Mouse (Mus musculus) heart, embryonic 11.5 days (tissue): Measurements from ENCODE around the gene Aacs. TPM values are rescaled to one million over a fixed set of nuclear protein-coding genes. Genes with fewer than 3 reads are reported as not detected.
"Not testable (repeated sequence)": the region's sequence is repeated elsewhere in the genome, so short reads cannot be mapped to it uniquely, and the experiment has no call there.

Experiments
- ATAC-seq: fragments of 200-750 bp; cut with Nextera tagmentation; replicated peaks from 2 replicates; pipeline ENCODE4 v1.8.0; 2017; ENCODE audit warnings: moderate library complexity; ENCODE audit not compliant: insufficient number of reproducible peaks, low FRiP score, low TSS enrichment
- H3K27ac ChIP-seq: fragments of 300-500 bp; sonication (generic); 2 replicates; pipeline ENCODE4 v1.5.1; 2014; ENCODE audit warnings: mild to moderate bottlenecking, low read depth, low read length
- H3K27me3 ChIP-seq: fragments of 300-500 bp; sonication (generic); 2 replicates; pipeline ENCODE4 v1.6.1; 2014; ENCODE audit warnings: mild to moderate bottlenecking, low read length, mixed read lengths; ENCODE audit not compliant: control insufficient read depth, insufficient read depth
- H3K36me3 ChIP-seq: fragments of 300-500 bp; sonication (generic); 2 replicates; pipeline ENCODE4 v1.6.1; 2014; ENCODE audit warnings: mild to moderate bottlenecking, low read length, moderate library complexity, mixed read lengths; ENCODE audit not compliant: control insufficient read depth, insufficient read depth
- H3K4me1 ChIP-seq: fragments of 300-500 bp; sonication (generic); 2 replicates; pipeline ENCODE4 v1.6.1; 2014; ENCODE audit warnings: low read length; ENCODE audit not compliant: control insufficient read depth, insufficient read depth
- H3K4me2 ChIP-seq: fragments of 300-500 bp; sonication (generic); 2 replicates; pipeline ENCODE4 v1.6.1; 2014; ENCODE audit warnings: mild to moderate bottlenecking, moderate library complexity
- H3K4me3 ChIP-seq: fragments of 300-500 bp; sonication (generic); 2 replicates; pipeline ENCODE4 v1.5.1; 2014; ENCODE audit warnings: low read depth, low read length
- H3K9ac ChIP-seq: fragments of 300-500 bp; sonication (generic); 2 replicates; pipeline ENCODE4 v1.6.1; 2014; ENCODE audit warnings: mild to moderate bottlenecking, low read depth, low read length, moderate library complexity
- H3K9me3 ChIP-seq: fragments of 300-500 bp; sonication (generic); replicated peaks from 2 replicates; pipeline ENCODE4 v1.6.1; 2016; ENCODE audit warnings: low read length; ENCODE audit not compliant: control insufficient read depth
- WGBS: fragments of 180-500 bp; shearing (Covaris S2); extraction: QIAGEN DNeasy Blood & Tissue Kit; methylation state at CpG from one replicate; pipeline ENCODE4 v1.1.7; 2014; ENCODE audit not compliant: insufficient replicate concordance; 5-methylcytosine and 5-hydroxymethylcytosine counted together
- polyA plus RNA-seq: library from polyadenylated mRNA; unstranded; fragments of >200 nt; fragmentation: Nextera tagmentation; extraction: Ambion mirVana; gene quantifications from 2 replicates; pipeline ENCODE4 v1.2.1, GENCODE M21; 2014

Aacs gene
- 14.2 and 15.5 TPM in 2 replicates for polyA plus RNA-seq

DNA sequence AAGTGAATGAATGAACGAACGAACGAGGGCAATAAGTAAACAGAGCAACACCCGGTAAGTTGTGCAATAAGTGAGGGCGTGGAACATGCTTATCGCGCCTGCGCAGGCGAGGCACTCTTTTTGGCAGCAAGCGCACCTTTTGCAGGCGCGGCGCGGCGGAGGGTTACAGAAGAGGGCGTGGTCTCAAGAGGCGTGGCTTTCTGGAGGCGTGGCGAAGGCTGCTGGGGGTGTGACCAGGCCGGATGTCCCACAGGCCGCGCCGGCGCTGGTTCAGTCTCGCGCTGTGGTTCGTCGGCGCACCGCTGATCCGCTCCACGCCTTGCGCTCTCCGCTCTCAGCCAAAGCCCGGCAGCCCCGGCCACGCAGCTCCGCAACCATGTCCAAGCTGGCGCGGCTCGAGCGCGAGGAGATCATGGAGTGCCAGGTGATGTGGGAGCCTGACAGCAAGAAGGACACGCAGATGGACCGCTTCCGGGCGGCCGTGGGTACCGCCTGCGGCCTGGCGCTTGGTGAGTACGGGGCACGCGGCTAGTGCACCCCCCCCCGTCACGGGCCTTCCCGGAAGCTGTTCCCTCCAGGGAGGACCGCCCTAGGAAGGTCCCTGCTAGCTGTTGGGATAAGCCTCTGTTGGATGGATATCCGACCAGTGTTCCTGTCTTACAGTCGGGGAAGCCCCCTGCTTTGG is at the start of gene Aacs:
Gene Aacs, plus strand, starts transcription at position 214 of the 685 bp plus-strand sequence.
- Histone ChIP-seq H3K36me3 (no peaks in the 10 kb centered on the region), H3K27me3 (no peaks in the 10 kb centered on the region), H3K4me2 (peak within 1 kb of the TSS; percentile 96), H3K4me3 (peak within 1 kb of the TSS; percentile 85), H3K9ac (peak within 1 kb of the TSS; percentile 78), H3K9me3 (no peaks in the 10 kb centered on the region), H3K4me1 (peaks cover 12% of the 10 kb centered on the region; the same call in 1 of the 2 replicates), H3K27ac (peak within 1 kb of the TSS; percentile 38)
- peak; percentile 92 for ATAC-seq
- under 1% methylated on average over 57 of the region's 60 CpGs for WGBS

DNA sequence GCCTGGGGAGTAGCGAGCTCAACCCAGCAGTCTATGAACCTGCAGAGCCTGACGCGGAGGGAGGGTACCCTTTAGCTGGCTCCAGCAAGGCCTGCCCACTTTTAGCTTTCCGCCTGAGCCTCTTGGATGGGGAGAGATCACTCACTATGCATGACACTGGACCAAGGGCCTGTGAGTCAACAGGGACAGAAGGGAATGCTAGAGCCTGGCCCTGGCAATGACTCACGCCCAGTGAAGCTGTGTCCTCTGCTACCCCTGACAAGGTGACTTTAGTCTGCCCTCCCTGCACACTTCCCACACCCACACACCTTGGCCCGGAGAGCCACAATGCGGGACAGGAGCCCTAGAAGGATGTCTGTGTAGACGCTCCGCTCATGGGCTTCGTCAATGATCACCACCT is 49.3 kb upstream of the Aacs start:
- no peaks in the 10 kb centered on the region for H3K4me1 ChIP-seq
- H3K27ac ChIP-seq, result peak overlapping the region; percentile 46; the same call in 1 of the 2 replicates
- peaks cover 52% of the 10 kb centered on the region for H3K36me3 ChIP-seq
- H3K9me3 ChIP-seq, result no peaks in the 10 kb centered on the region
- ATAC-seq, result no peak
- H3K4me2 ChIP-seq, result no peak overlapping the region
- 88% methylated on average over 10 of the region's 10 CpGs for WGBS
- no peaks in the 10 kb centered on the region for H3K27me3 ChIP-seq
- H3K4me3 ChIP-seq, result no peak overlapping the region
- H3K9ac ChIP-seq, result no peak overlapping the region

- H3K9ac ChIP-seq, result not testable (repeated sequence)
Measured at GRCm38 (mm10) chr5:125432324-125432723, 43.3 kb upstream of the Aacs start.

GRCm38 (mm10) chr5:125433793-125434337 is 41.7 kb upstream of the Aacs start, which contains the start of gene Dhx37:
Gene Dhx37, minus strand, starts transcription at chr5:125434121.
- WGBS, result under 1% methylated on average over 45 of the region's 46 CpGs
- peak within 1 kb of the TSS; percentile 95 for H3K4me2 ChIP-seq
- peak within 1 kb of the TSS; percentile 46; the same call in 1 of the 2 replicates for H3K27ac ChIP-seq
- no peaks in the 10 kb centered on the region for H3K9me3 ChIP-seq
- peaks cover 4% of the 10 kb centered on the region for H3K4me1 ChIP-seq
- peak; percentile 93 for ATAC-seq
- H3K36me3 ChIP-seq, result peaks cover 14% of the 10 kb centered on the region
- peak within 1 kb of the TSS; percentile 86 for H3K9ac ChIP-seq
- peak within 1 kb of the TSS; percentile 85 for H3K4me3 ChIP-seq
- no peaks in the 10 kb centered on the region for H3K27me3 ChIP-seq

More at GRCm38 (mm10) chr5:125432324-125432723, 43.3 kb upstream of the Aacs start:
- H3K9me3 ChIP-seq, H3K27me3 ChIP-seq, H3K4me3 ChIP-seq, ATAC-seq, H3K4me1 ChIP-seq, H3K4me2 ChIP-seq, H3K27ac ChIP-seq: not testable (repeated sequence)
- H3K36me3 ChIP-seq, result peaks cover 24% of the 10 kb centered on the region
- WGBS, result 93% methylated on average over 2 of the region's 2 CpGs

DNA sequence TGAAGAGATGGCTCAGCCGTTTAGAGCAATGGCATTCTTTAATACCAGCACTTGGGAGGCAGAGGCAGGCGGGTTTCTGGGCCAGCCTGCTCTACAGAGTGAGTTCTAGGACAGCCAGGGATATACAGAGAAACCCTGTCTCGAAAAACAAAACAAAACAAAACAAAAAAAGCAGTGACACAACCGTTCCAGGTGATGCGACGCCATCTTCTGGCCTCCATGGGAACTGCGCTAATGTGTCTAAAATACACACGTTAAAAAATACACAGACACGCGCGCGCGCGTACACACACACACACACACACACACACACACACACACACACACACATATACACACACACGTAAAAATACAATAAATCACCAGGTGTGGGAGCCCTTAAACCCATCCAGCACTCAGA is 41.3 kb upstream of the Aacs start:
- H3K27me3 ChIP-seq, H3K4me1 ChIP-seq, H3K9ac ChIP-seq, ATAC-seq, H3K9me3 ChIP-seq, H3K27ac ChIP-seq, H3K36me3 ChIP-seq: not testable (repeated sequence)
- peak overlapping the region; percentile 95 for H3K4me2 ChIP-seq
- WGBS, result 55% methylated on average over 15 of the region's 15 CpGs
- peak overlapping the region; percentile 85 for H3K4me3 ChIP-seq

DNA sequence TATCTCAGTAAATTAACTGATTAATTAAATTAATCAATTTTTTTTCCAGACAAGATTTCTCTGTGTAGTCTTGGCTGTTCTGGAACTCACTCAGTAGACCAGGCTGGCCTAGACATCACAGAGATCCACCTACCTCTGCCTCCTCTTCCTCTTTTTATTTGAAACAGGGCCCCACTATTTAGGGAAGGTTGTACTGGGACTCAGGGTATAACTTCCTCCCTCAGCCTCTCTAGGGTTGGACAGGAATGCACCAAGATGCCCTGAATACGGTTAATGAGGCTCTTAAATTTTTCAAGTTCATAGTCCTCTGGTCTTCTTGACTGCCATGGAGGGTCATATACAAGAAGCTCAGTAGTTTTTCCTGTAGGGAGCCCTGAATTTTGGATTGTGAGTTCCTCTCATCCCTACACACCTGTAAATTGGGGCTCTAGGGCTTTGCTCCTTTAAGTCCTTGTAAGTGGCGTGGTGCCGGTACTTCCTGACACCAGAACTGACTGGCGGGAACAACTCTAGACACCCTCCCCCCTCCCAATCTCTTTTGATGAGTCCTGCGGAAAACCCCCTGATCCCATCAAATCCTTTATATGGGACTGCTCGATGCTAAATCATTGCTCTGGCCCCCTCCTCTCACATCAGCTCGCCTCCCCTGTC is 34.9 kb upstream of the Aacs start:
- H3K9ac ChIP-seq, result peak overlapping the region; percentile 91
- no peaks in the 10 kb centered on the region for H3K27me3 ChIP-seq
- no peak for ATAC-seq
- H3K36me3 ChIP-seq, result no peaks in the 10 kb centered on the region; the same call in 1 of the 2 replicates
- 3% methylated on average over 7 of the region's 7 CpGs for WGBS
- H3K27ac ChIP-seq, result peak overlapping the region; percentile 66
- H3K9me3 ChIP-seq, result no peaks in the 10 kb centered on the region
- no peaks in the 10 kb centered on the region for H3K4me1 ChIP-seq
- H3K4me3 ChIP-seq, result peak overlapping the region; percentile 94
- peak overlapping the region; percentile 87 for H3K4me2 ChIP-seq

DNA sequence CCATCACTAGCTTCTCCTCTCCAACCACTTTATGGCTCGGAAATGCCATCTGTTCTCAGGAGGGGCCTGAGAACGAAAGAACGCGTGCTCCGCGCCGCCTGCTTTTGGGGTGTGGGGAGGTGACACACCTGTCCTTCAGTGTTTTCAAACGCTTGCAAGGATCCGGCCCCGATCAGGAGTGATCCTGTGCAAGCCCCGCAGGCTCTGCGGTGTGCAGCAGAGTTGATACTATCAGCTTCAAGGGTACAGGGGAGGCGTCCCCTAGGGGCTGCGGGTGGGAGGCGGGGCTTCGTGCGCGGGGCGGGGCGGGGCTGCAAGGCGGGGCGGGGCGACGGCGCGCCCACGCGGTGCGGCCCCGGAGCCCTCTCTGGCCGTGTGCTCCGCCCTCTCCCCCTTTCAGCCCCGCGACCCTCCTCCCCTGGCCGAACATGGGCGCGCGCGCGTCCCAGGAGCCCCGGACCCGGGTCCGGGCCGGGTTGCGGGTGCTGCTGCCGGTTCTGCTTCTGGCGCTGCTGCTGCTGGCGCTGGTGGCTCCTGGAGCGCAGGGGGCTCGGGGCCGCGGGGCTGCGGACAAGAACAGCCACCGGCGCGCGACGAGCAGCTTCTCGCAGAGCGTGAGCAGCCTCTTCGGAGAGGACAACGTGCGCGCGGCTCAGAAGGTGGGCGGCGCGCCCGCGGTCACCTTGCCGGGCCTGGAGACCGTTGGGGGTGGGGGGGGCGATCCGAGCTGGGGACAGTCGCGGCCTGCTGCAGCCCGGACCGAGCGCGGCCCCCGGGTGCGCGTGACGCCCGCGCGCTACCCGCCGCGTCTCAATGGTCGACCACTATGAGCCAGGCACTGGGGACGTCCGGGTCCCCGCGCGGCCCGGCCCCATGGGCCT is 34.1 kb upstream of the Aacs start, which contains the start of gene Bri3bp:
Gene Bri3bp, plus strand, starts transcription at position 335 of the 881 bp plus-strand sequence.
- H3K36me3 ChIP-seq, result no peaks in the 10 kb centered on the region; the same call in 1 of the 2 replicates
- no peaks in the 10 kb centered on the region for H3K9me3 ChIP-seq
- peak; percentile 92 for ATAC-seq
- peak within 1 kb of the TSS; percentile 87 for H3K4me2 ChIP-seq
- no peaks in the 10 kb centered on the region for H3K27me3 ChIP-seq
- H3K27ac ChIP-seq, result peak within 1 kb of the TSS; percentile 84
- H3K4me3 ChIP-seq, result peak within 1 kb of the TSS; percentile 94
- H3K9ac ChIP-seq, result peak within 1 kb of the TSS; percentile 91
- no peaks in the 10 kb centered on the region for H3K4me1 ChIP-seq
- under 1% methylated on average over 86 of the region's 97 CpGs for WGBS
